Mouse (Mus musculus) neural tube, embryonic 10.5 days (tissue): ENCODE results near the gene Slc7a11.
A peak's percentile ranks its signal among the peaks of the same experiment; 100 is the strongest.
"Not testable (repeated sequence)": the region's sequence is repeated elsewhere in the genome, so short reads cannot be mapped to it uniquely, and the experiment has no call there.

ENCODE experiments used
- DNase-seq: peaks from one replicate; pipeline ENCODE4 v3.0.0-alpha.2; 2017; ENCODE audit warnings: low spot score; ENCODE audit errors: extremely low spot score

Slc7a11 gene

DNA sequence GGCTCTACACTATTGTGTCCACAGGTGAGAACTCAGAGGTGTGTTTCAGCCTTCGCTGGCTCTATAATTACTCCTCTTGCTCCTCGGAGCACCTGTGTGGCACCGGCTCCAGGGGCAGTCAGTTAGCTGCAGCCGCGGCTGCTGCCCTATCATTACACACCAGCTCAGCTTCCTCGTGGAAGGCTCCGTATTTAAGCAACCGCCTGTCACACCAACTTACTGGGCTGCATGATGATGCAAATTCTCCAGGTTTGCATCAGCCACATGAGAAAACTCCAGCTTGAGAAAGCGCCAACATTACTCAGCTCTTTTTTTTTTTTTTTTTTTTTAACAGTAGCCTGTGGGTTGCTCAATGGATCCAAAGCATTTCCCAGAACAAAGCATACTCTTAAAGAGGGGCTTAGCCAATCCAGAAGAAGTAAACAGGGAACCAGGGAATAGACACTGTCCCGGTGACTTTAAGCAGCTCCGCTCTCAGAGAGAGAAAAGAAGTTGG lies at the start of gene Slc7a11:
Gene Slc7a11 (minus strand): TSS at position 194 of the 496 bp plus-strand sequence.
- DNase-seq, result peak; percentile 43

- no peak for DNase-seq
These were observed 48.3 kb upstream of the Slc7a11 start for GRCm38 (mm10) chr3:50491678-50492077.

GRCm38 (mm10) chr3:50484076-50484475 lies 40.7 kb upstream of the Slc7a11 start:
- DNase-seq, result no peak

GRCm38 (mm10) chr3:50462223-50462622 lies 18.8 kb upstream of the Slc7a11 start:
- DNase-seq, result no peak

DNA sequence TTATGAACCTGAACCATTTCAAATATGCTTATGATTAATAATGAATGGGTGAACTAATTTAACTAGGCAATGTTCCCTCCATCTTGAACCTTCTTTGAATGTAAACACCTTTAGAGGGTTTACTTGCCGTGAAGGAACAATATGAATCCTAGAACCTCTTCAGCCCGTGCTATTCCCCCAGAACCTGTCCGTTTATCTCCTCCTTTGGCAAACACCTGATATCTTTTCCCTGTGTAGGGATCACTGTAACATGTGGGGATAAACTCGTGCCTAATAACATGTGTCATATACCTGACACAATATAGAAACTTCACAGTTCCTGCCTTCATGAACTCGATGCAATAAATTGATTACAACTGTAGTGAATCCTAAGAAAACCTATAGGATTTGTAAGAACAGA lies 13.7 kb upstream of the Slc7a11 start:
- no peak for DNase-seq

DNA sequence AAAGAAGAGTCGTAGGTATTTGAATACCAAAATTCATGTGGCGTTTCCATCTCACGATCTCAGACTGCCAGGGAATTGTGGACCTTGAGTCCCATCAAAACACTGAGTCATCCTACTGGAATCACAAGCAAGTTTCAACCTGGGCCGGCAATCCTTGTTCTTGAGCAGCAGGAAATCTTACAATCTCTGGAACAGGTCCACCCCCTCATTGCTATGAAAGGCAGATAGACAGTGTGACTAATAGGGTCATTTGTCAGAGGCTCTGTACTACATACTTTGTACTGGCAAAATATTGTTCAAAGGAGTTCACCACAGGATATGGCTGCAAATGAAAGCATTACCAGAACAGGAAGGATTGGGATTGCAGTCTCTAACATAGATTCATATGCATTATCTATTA lies 13.2 kb upstream of the Slc7a11 start:
- DNase-seq, result no peak

DNA sequence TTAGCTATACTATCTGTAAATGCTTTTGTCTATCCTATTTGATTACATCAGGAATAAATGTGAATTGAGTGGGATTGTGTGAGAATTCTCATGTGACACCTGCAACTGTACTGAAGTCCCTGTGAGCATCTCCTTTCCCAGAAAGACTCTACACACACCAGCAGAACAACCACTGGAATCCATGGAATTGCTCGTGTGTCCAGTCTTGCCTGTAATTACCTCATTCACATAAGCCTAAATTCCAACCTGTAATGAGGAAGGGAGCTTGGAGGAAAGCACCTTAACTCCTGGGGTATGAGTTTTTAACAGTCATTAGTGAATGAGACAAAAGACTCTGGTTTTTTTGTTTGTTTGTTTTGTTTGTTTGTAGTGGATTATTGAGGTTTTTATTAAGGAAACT lies 12.6 kb upstream of the Slc7a11 start:
- DNase-seq, result no peak

DNA sequence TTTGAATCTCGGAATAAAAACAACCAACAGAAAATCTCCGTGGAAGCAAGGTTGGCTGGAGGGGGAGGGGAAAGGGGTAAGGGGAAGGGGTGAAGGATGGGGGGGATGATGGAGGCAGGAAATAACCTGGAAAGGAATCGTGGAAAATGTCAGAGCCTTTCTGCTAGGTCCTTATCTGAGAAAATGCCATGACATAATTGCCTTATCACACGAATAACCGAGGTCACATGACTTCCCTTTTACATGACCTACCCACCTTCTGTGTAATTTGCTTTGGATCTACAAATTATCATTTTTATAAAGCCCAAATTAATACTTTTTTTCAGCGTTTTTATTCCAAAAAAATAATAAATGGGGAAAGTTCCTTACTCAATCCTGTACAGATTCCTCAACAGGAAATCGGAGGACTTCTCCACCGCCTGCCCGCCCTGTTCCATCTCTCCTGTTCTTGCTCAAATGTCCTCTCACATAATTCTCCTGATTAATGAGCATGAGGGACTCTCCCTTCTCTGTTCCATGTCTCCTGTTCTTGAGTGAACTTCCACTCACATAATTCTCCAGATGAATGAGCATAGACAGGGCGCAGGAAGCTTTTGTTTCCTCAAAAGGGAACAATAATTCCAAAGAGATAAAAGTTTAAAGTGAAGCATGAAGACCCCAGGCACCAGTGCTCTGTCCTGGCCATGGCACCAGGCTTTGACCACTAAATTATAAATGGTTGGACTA lies 1.8 kb upstream of the Slc7a11 start:
- no peak for DNase-seq

GRCm38 (mm10) chr3:50443942-50444341 lies 528 bp upstream of the Slc7a11 start:
- no peak for DNase-seq

DNA sequence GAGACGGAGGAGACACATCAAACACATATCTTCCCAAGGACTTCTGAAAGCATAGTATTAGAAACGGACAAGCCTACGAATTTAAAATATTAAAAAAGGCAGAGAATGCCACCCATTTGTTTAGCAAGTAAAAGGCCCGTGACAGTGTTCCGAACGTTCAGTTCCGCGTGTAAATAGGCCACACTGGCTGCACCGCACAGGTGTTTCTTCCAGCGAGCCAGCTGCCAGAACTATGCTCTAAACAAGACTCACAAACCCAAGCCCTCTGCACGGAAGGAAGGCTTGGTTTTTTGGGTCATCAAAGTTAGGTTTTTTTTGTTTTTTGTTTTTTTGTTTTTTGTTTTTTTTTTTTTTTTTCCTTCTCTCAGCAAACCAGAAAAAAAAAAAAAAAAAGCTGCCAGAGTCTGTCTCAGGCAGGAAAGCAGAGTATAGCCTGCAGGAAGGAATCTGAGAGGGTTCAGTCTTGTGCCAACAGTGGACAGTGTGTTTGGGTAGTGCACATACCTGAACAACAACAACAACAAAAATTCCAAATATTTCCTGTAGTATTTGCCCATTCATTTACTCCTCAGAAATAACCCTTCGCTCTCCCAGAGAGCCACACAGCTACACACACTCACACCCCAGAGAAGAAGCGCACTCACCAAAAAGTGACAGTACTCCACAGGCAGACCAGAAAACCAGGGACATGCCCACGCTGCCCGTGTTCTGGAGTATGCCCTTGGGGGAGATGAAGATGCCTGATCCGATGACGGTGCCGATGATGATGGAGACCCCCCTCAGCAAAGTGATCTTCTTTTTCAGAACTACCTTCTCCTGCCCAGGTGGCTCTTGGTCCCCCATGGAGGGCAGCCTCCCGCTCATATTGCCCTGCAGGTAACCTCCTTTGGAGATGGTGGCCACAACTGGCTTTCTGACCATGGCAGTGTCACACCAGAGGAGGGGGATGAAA lies 797 bp downstream of the Slc7a11 start:
- DNase-seq, result no peak

GRCm38 (mm10) chr3:50441330-50441729 lies 2.1 kb downstream of the Slc7a11 start:
- no peak for DNase-seq

DNA sequence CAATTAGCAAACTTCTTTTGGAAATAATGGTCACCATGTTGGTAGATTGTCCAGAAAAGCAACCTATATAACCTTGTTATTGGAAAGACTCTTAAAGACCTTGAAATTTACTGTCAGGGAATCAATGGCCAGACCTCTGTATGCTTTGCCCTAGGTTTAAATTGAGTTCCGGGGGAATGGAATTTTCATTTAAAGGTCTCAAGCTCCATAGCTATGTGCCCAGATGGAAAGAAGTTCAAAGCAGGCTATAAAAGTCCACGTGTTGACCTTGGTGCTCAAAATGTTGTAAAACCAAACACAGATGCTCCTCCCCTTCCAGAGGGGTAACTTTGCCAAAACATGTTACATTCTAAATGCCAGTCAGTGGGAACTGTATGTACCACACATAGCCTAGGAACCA lies 3.0 kb downstream of the Slc7a11 start:
- no peak for DNase-seq

DNA sequence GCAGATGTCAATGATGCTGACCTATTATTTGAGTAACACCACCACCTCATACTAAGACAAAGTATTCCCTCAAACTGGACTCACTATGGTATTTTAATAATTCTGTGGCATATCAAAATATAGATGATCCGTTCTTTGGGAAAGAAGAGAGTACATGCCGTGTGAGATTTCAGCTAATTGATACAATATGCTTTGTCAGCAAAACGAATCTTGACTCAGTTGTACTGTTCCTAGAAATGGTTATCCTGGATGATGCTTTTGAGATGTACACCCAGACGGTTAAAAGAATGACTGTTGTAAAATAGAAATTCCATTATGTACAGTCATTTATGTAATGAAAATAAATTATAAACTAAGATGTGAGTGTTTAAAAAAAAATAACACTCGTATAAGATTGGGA lies 4.0 kb downstream of the Slc7a11 start:
- no peak for DNase-seq

- no peak for DNase-seq
These were observed 4.7 kb downstream of the Slc7a11 start for GRCm38 (mm10) chr3:50438520-50439253.

GRCm38 (mm10) chr3:50438081-50438480 lies 5.3 kb downstream of the Slc7a11 start:
- not testable (repeated sequence) for DNase-seq

DNA sequence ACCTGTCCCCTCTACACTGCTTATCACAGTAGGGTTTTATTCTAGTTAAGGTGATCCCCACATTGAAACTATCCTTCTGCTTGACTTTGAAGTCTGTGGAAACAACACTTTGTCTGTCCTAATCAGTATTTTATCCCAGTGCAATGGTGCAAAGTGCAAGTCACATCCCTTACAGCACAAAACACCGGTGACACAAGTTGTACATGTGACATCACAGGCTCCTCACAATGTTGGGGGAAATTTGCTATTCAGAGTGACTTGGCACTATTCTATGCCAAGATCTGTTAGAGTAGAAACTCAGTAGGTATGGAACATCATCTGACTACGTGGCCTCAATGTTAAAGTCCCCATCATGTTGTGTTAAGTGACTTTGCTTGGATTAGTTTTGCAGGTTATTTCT lies 7.0 kb downstream of the Slc7a11 start:
- not testable (repeated sequence) for DNase-seq

- DNase-seq, result no peak
These were observed 9.6 kb downstream of the Slc7a11 start for GRCm38 (mm10) chr3:50433831-50434230.

DNA sequence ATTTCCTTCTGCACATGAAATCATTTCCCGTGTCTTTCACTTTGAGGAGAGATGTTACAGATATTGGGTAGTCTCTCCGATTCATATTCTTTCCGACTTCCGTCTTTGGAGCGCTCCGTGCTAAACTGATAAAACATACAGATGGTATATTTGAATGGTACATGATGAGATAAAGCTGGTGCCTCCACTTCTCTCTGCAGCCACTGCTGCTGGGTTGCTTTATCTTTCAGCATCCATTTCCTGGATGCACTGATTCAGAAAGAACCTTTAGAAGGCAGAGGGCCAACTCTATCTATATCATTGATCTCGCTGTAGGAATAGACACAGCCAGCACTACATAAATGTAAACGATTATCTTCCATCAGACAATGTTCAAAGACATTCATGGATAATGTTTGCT lies 12.6 kb downstream of the Slc7a11 start:
- DNase-seq, result no peak

DNA sequence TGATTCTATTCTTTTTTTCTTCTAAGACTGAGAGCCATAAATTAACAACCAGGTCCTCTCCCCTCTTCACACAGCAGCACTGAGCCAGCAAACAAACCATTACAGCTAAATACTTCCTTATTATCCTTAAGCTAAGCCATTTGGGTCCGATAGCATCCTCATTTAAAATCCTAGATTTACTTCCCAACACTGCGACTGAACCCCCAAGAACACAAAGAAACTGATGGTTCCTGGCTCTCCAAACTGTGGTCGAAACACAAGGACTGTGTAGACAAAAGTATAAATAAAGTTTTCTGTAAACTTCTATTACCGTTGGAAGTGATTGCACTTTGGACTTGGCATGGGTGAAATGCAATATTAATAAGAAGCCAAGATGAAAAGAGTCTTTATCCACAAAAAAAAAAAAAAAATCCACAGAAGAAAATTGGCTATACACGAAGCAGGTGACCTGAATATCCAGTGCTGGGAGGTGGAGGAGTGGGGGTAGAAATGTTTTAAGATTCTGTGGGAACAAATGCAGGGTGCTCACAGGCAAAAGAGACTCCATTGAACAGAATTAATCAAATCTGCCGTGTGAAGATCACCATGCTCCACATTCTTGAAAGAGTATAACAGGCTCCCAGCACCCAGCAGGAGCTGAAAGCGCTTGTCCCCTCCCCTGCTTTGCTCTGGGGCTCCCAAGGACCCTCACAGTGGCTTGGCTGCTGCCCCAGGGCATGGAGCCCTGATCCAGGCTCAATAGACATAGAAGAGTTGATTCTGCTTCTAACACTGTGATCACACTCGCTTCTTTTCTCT lies 21.7 kb downstream of the Slc7a11 start:
- DNase-seq, result no peak

- no peak for DNase-seq
These were observed 24.3 kb downstream of the Slc7a11 start for GRCm38 (mm10) chr3:50419161-50419560.

GRCm38 (mm10) chr3:50406771-50407170 lies 36.6 kb downstream of the Slc7a11 start:
- no peak for DNase-seq
